Mouse (Mus musculus) megakaryocyte-erythroid progenitor cell, adult 5-6 weeks (primary cell): ENCODE measurements around the gene Sgca. TPM values are rescaled to one million over a fixed set of nuclear protein-coding genes. Genes with fewer than 3 reads are reported as not detected.
"Not testable (repeated sequence)": the region's sequence is repeated elsewhere in the genome, so short reads cannot be mapped to it uniquely, and the experiment has no call there.

Source experiments
- ATAC-seq: replicated peaks from 2 replicates; pipeline ENCODE4 v1.8.0; 2016; ENCODE audit warnings: mild to moderate bottlenecking, inconsistent platforms; ENCODE audit not compliant: severe bottlenecking, poor library complexity, low FRiP score, low TSS enrichment
- total RNA-seq, 2 experiments: library from RNA; stranded (forward) in 1 of 2; stranded (reverse) in 1 of 2; fragments of 200-1000, 215-1000 nt in 1 of 2; fragments of >200 nt in 1 of 2; fragmentation: Nextera tagmentation in 1 of 2; gene quantifications; 2 replicates each; pipeline ENCODE4 v1.2.3; 2014 to 2017

The Sgca gene
- total RNA-seq (2014; fragmentation: Nextera tagmentation) (not detected in 2 replicates), total RNA-seq (2017) (not detected in 2 replicates)

GRCm38 (mm10) chr11:94976199-94976598 lies at the start of gene Sgca:
TSS of gene Sgca (minus strand) at chr11:94976327.
- no peak for ATAC-seq

- ATAC-seq: no peak
Measured at GRCm38 (mm10) chr11:95025227-95026012, 49.3 kb upstream of the Sgca start.

GRCm38 (mm10) chr11:95024439-95025184 lies 48.5 kb upstream of the Sgca start:
- ATAC-seq: no peak

DNA sequence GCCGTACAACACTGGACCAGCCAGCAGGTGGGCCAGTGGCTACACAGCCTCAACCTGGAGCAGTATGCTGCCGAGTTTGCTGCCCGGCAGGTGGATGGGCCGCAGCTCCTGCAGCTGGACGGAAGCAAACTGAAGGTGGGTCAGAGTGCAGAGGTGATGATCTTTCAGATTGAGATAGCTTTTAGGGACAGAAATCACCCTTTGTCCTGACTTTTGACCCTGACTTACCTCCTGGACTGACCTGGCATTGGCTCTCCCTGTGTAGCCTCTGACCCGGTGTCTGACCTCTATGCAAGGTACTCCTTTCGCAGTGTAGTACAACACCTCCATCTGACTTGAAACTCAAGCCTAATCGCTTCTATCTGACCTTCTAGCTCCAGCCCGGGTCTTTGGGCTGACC lies 47.4 kb upstream of the Sgca start:
- no peak for ATAC-seq

DNA sequence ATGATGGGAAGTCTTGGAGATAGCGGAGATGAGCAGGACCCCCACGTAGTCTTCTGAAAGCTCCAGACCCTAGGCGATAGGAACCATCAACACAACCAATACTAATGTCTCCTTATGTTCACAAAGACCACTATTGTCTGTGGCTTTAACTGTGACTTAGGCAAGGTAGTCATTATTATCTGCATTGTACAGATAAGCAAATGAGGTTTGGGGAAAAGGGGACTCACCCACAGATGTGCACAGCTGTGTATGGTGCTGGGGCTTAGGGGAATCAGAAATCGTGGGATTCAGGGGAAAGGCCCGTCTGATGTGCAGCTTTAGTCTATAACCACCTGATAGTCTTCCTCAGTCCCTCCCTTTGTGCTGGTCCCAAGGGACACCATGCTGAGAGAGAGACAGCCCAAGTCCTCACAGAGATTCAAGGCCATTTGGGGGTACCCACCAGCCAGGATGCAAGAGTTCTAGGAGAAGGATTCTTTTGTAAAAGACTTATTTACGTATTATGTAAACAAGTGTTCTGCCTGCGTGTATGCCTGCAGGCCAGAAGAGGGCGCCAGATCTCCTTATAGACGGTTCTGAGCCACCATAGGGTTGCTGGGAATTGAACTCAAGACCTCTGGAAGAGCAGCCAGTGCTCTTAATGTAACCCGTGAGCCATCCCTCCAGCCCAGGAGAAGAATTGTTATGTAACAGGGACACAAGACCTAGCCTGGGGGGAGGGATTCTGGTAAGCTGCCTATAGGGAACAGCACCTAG lies 46.3 kb upstream of the Sgca start:
- ATAC-seq: no peak

DNA sequence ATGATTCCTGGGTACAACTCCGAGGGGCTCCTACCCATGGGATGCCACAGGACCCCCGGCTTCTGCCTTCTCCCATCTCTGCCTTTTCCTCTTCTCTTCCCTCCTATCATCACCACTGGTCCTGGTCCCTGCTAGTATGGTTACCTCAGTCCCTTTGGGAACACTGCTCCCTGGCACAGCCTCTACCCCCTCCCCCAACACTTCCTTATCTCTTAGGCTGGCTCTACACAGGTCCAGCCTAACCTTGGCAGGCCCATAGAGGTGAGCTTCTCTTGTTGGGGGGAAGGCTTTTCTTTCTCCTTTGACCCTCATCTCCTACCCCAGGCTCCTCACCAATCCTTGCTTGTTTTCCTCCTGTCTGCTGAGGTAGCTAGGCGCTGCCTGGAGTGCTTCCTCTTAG lies 39.4 kb upstream of the Sgca start:
- ATAC-seq: no peak

- no peak for ATAC-seq
Measured at GRCm38 (mm10) chr11:95012487-95012886, 36.4 kb upstream of the Sgca start.

GRCm38 (mm10) chr11:95012075-95012474 lies 35.9 kb upstream of the Sgca start:
- peak; percentile 91 for ATAC-seq

GRCm38 (mm10) chr11:95011416-95011815 lies 35.3 kb upstream of the Sgca start:
- ATAC-seq: no peak

DNA sequence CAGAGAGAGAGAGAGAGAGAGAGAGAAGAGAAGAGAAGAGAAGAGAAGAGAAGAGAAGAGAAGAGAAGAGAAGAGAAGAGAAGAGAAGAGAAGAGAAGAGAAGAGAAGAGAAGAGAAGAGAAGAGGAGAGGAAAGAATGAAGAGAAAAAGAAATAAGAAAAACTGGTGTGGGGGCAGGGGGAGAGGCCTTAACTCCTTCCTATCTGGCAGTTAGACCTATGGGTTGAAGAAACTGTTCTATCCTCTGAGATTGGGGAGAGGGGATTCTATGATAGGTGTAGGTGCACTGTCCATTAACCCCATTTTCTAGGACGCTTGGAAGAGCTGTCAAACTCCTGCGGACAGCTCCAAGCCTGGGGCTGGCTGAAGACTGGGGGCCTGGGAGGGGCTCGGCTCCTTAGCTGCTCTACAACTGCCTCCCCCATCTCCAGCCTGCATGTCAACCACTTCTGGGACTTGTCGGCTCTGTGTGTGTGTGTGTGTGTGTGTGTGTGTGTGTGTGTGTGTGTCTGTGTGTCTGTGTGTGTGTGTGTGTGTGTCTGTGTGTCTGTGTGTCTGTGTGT lies 34.8 kb upstream of the Sgca start:
- ATAC-seq: not testable (repeated sequence)

DNA sequence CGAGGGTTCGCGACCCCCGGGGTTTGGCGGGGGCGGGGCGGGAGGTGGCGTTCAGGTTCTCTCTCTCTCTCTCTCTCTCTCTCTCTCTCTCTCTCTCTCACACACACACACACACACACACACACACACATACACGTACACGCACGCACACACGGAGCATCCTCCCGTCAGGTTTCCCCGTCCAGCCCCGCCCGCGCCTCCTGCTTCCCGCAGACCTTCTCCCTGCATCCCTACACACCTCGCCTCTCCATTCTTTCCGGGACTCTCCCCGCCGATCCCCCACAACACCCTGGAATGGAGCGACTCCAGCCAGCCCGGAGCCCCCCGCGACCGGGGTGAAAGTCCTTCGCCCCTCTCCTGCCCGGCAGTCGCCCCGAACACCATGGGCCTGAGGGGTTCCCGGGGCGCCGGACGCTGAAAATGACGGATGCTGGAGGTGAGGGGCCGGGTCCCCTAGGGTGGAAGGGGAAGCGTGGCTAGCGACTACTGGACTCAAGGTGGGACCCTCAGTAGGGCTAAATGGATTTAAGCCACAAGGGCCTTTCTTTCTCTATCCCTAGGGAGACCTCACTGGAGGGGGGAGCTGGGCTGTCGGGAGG lies 34.1 kb upstream of the Sgca start:
- ATAC-seq: no peak

GRCm38 (mm10) chr11:95009629-95010014 lies 33.5 kb upstream of the Sgca start, which contains the start of gene Samd14:
TSS of gene Samd14 (plus strand) at chr11:95009879.
- ATAC-seq: peak; percentile 20; the same call in 1 of the 2 replicates

DNA sequence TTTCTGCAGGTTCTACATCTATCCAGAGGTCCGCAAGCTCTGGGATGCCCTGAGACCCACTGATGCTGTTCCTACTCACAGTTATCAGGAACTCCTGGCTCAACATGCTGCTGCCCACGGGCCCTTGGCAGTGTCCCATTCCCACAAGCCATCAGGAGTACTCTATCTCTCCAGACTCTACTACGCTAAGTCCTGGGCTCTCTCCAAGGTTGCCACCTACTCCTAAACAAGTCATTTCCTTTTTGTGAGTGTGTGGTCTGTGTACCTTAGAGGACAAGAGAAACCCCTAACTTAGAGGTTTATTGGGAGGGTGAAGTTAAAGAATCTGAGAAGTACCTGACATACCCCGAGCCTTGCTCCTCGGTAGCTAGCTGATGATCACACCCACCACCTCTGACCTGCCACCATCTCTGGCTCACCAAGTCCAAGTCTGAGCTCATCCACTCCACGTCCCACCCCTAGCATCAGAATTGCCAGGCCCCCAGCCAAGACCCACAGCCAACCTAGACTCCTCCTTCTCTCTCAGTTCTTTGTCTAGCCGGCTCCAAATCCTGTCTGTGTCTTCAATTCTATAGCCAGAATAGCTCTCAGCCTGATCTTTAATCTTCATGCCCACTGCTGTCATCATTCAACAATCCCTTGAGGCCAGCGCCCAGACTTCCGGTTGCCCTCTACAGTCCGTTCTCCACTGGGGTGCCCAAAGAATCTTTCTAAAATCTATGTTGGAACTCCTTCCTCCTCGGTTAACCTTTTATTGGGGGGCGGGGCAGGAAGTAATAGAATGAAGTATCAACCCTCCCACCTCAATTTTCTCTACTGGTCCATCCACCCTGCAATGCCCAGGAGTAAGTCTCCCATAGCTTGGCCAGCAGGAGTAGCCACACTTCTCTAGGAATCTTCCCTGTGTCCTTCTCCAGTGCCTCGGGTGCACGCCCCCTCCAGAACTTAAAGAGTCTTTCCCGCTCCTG lies 32.8 kb upstream of the Sgca start:
- 0 out of 2 replicates have a peak, but pooled peaks have one; percentile 3 for ATAC-seq

DNA sequence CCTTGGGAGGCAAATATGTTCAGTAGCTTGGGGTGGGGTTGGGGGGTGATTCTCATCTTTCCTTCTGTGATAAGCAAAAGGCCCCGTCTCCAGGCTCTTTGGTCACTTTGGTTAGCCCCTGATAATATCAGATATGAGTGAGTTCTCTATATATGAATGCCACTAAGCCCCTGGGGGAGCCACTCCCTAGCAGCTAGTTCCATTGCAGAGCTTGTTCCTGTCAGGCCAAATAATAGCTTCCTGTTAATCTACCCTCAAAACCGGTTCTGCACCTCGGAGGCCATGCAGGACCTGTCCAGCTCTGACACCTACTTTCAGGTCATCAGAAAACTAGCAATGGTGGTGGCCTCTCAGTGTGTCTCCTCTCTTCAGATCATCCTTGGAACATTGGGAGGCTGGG lies 31.3 kb upstream of the Sgca start:
- ATAC-seq: no peak

- peak; percentile 23; the same call in 1 of the 2 replicates for ATAC-seq
Measured at GRCm38 (mm10) chr11:95006525-95007219, 30.5 kb upstream of the Sgca start.

- ATAC-seq: no peak
Measured at GRCm38 (mm10) chr11:95006038-95006437, 29.9 kb upstream of the Sgca start.

DNA sequence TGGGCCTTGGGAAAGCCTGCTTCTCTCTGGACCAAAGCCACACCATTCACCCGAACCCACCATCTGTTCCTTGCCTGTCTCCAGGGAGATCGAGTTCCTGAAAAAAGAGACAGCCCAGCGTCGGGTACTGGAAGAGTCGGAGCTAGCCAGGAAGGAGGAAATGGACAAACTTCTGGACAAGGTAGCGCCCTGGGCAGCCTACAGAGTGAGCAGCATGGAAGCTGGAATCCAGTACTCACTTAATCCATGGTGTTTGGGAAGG lies 28.7 kb upstream of the Sgca start:
- ATAC-seq: no peak
